Comparison of ENCODE assay signal across 20 mouse cellular contexts in genomic region chr12:100372015-100372414, GRCm38 (mm10).
A peak's percentile ranks its signal among the peaks of the same experiment; 100 is the strongest.
DNase-seq lines count a peak whose midpoint lies in the region; TF ChIP-seq lines count a peak whose summit lies in the region.
"Had no signal": no experiment of that assay in that cellular context is flagged by ENCODE, and none has a peak within 500 bp of the region (broad histone marks: within the 10 kb centered on the region; RNA-seq: fewer than 3 reads in every experiment).

No protein-coding gene starts in this region.

- DNase-seq in heart, adult 11 months, result peak; percentile 39
- no peak for DNase-seq in heart, adult 9 months (ENCODE audit: low spot score in 2 of 2)
- DNase-seq in left cerebral cortex, adult 2 months (ENCODE audit: extremely low spot score in 1 of 2, low spot score in 2 of 2), result no peak
- no peak for DNase-seq in left cerebral cortex, adult 11 months (ENCODE audit: low spot score)
- DNase-seq in brain, embryonic 14.5 days (ENCODE audit: low read depth), result peak; percentile 18
- peak; percentile 6 for DNase-seq in retina, postnatal 7 days (ENCODE audit: low read depth, low spot score)
- DNase-seq in urinary bladder, postnatal 36 days (ENCODE audit: low spot score in 2 of 2), result no peak
- DNase-seq: adrenal gland, postnatal 25 days; cerebellum, adult 11 months; cerebellum, adult 9-11 months; gastrocnemius, postnatal 36 days; kidney, adult 2 months; kidney, postnatal 10 days; liver, postnatal 0 days; thymus, adult 18-20 months had no signal

- H3K4me3 ChIP-seq in left cerebral cortex, adult 2 months, result no peak overlapping the region
- H3K4me3 ChIP-seq: embryonic facial prominence, embryonic 10.5 days; forebrain, embryonic 15.5 days; heart, embryonic 10.5 days; limb, embryonic 12.5 days; stomach, embryonic 15.5 days had no signal

- peak overlapping the region; percentile 69 for H3K27ac ChIP-seq in left cerebral cortex, adult 2 months
- H3K27ac ChIP-seq: embryonic facial prominence, embryonic 10.5 days; forebrain, embryonic 15.5 days; heart, embryonic 10.5 days; limb, embryonic 12.5 days; stomach, embryonic 15.5 days had no signal

- TF ChIP-seq CTCF in left cerebral cortex, adult 2 months (IDR thresholded peaks at IDR 0.05), result no peak; the same call in 1 of the 2 replicates
- TF ChIP-seq CTCF in brain, embryonic 14.5 days (IDR thresholded peaks at IDR 0.05; ENCODE audit: borderline replicate concordance, extremely low read depth, insufficient read depth, insufficient read length), result no peak

- intact Hi-C loops in left cerebral cortex, adult 2 months (cut with DNase I), result no loop called here

- no peak for TF ChIP-seq POLR2A in brain, embryonic 14.5 days (IDR thresholded peaks at IDR 0.05; ENCODE audit: borderline replicate concordance, extremely low read depth, insufficient read depth, insufficient read length, poor library complexity, severe bottlenecking)

Comparison
In these comparisons a context has a peak if more than half of its experiments do, and no peak if none do; other contexts are left out.
1. DNase-seq: peak in heart, adult 11 months (single experiment), brain, embryonic 14.5 days (single experiment) and retina, postnatal 7 days (single experiment); none in heart, adult 9 months (0 of 2), left cerebral cortex, adult 2 months (0 of 2), left cerebral cortex, adult 11 months (single experiment) and urinary bladder, postnatal 36 days (0 of 2).